Mouse (Mus musculus): ENCODE results near the gene Auts2.

Auts2 gene

GRCm38 (mm10) chr5:131537155-131537830, 1005.9 kb downstream of the Auts2 start:
- no peak for DNase-seq

DNA sequence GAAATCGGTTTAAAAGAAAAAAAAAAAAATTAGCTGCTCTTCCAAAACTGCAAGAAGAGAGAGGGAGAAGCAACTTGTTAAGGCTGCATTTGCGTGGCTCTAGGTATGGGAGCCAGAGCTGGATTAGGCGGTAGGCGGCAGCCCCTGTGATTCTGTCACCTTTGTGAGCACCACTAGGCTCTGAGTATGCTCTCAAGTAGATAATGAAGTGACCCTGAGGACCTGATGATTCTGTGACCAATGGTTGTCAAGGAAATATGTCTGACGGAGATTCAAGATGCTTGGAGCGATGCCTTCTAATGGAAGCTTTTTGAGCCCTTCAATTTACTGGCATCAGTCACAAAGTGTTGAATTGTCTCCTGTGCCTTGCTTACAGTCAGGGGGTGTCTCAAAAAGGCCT, 1007.4 kb downstream of the Auts2 start:
- no peak for DNase-seq

DNA sequence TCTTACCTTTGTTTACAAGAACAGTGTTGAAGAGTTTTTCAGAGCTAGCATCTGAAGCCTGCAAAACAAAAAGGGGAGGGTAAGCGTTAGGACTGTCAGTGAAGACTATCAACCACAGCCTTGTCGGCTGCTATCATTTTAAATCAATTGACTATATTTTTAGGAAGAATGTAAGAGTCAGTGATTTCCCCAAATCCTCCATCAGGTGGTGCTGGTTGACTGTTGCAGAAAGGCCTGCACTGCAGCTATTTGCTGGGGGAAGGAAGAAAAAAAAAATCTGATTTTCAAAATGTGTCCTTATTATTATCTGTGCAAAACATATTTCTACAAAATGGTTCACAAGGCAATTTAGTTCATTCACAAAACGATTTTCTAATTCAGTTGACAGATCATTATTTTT, 1009.3 kb downstream of the Auts2 start:
- no peak for DNase-seq

GRCm38 (mm10) chr5:131531744-131532552, 1011.2 kb downstream of the Auts2 start:
- DNase-seq: no peak

- no peak for DNase-seq
Observed at GRCm38 (mm10) chr5:131530828-131531227, 1012.3 kb downstream of the Auts2 start.

- DNase-seq: no peak
Observed at GRCm38 (mm10) chr5:131526666-131527065, 1016.5 kb downstream of the Auts2 start.

- no peak for DNase-seq
Observed at GRCm38 (mm10) chr5:131524900-131525465, 1018.2 kb downstream of the Auts2 start.

GRCm38 (mm10) chr5:131519560-131519959, 1023.6 kb downstream of the Auts2 start:
- DNase-seq: no peak

GRCm38 (mm10) chr5:131517677-131518076, 1025.5 kb downstream of the Auts2 start:
- no peak for DNase-seq

DNA sequence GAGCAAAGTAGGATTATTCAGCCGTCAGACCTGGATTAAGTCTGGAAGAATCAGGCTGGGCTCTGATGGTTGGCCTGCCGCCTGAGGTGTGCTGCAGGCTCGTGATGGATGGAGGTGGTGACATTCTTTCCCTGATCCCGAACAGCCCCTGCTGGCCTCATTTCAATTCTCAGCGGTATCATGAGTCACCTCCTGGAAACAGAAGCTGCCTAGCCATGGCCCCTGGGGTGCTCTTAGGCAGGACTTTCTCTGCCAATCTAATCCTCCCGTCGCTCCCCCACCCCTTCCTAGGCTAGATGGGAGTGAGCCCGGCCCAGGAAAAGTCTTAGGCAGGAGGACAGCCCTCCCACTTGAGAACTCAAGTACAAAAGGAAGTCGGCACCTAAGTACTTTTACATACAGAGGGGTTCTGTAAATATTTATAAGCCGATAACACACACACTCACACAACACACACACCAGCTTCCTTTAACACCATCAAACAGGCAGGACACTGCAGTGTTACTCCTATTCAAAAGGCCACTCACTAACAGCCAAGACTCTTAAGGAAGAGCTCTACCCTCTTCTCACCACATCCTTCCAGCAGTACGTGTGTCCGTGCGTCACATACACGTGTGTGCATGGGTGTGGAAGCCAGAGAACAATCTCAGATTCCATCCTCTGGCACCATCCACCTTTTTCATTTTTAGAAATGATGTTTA, 1027.3 kb downstream of the Auts2 start:
- no peak for DNase-seq

- DNase-seq: no peak
Observed at GRCm38 (mm10) chr5:131513753-131514152, 1029.4 kb downstream of the Auts2 start.

- no peak for DNase-seq
Observed at GRCm38 (mm10) chr5:131512617-131513016, 1030.5 kb downstream of the Auts2 start.

GRCm38 (mm10) chr5:131510659-131511058, 1032.5 kb downstream of the Auts2 start:
- DNase-seq: no peak

- no peak for DNase-seq
Observed at GRCm38 (mm10) chr5:131509315-131509714, 1033.8 kb downstream of the Auts2 start.

GRCm38 (mm10) chr5:131498865-131499264, 1044.3 kb downstream of the Auts2 start:
- DNase-seq: no peak

DNA sequence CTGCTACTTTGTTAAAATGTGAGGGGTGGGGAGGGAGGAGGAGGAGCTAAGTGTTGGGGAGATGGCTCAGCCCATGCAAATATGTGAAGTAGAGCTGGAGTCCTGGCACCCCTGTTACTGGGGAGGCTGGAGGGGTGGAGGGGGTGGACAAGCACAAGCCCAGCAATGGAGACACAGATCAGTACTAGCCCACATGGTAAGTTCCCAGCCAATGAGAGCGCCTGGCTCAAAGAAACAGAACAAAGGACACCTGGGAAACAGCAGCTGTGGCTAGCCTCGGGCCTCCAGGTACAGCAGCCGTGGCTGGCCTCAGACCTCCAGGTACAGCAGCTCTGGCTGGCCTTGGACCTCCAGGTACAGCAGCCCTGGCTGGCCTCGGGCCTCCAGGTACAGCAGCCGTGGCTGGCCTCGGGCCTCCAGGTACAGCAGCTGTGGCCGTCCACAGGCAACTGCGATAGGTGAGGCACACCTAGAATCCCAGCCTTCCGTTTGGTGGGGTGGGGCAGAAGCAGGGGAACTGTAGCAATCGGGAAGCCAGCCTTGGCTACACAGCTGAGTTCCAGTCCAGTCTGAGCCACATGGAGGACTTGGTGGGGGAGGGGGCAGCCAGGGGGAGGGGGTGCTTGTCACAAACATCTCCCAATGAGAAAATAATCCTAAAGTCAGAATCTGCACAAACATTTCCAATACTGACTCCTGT, 1046.5 kb downstream of the Auts2 start:
- no peak for DNase-seq

DNA sequence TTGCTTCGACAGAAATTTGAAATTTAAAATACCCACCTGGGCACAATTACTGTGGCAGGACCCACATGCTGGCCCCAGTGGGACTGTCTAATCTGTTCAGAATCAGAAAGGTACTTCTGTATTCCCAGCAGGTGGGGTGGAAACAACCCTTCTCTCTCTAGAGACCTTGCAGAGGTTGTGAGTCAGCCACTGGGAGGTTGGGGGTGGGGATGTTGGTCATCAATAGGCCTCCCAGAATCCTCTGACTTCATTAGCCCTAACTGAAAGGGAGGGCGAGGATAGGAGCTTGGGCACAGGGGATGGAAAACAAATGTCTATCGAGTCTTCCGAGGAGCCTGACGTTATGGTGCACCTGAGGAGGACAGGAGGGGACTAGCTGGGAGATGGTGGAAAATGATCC, 1048.6 kb downstream of the Auts2 start:
- DNase-seq: no peak

GRCm38 (mm10) chr5:131492535-131492934, 1050.6 kb downstream of the Auts2 start:
- no peak for DNase-seq

GRCm38 (mm10) chr5:131491843-131492242, 1051.3 kb downstream of the Auts2 start:
- DNase-seq: no peak

- DNase-seq: no peak
Observed at GRCm38 (mm10) chr5:131490811-131491210, 1052.3 kb downstream of the Auts2 start.

DNA sequence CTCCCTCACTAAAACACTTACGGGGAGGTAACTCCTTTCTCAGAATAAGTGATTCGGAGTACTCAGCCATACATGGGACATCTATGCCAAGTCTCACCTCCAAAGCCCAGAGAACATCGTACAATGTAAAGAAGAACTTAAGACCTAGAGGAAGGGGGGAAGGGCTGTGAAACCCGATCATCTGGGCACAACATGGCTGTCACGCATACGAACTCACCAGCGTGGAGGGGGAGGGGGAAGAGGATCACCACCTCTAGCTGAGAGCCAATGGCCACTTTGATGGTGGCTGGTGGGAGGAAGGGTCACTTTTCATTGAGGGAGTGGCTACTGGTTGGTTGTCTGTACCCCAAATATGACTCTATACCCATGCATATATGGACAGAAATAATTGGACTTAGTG, 1053.3 kb downstream of the Auts2 start:
- no peak for DNase-seq

GRCm38 (mm10) chr5:131486527-131486926, 1056.6 kb downstream of the Auts2 start:
- no peak for DNase-seq

- DNase-seq: no peak
Observed at GRCm38 (mm10) chr5:131475278-131475677, 1067.9 kb downstream of the Auts2 start.

Data from thymus, postnatal 14 days (tissue).